In the genomic region with DNA sequence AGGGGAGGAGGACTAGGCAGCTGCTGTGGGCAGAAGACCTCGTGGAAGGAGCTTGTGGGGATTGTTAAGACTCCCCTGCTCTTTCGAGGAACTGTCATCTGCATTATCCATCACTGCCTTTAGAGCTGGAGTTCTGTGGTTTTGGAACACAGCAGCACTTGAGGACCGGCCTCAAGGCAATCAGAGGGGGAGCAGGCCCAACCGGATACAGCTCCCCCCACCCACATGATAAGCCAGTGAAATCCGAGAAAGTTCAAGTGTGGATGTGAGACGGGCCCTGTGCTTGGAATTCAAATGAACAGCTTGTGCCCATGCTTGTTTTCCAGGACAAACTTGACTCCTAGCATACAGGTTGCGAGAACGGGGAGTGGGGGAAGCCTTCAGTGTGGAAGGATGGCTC, we compare ENCODE assay signal across 19 mouse cellular contexts. TPM values are rescaled to one million over a fixed set of nuclear protein-coding genes. Genes with fewer than 3 reads are reported as not detected.
DNase-seq lines count a peak whose midpoint lies in the region; ATAC-seq and TF ChIP-seq lines count a peak whose summit lies in the region.
"Had no signal": no experiment of that assay in that cellular context is flagged by ENCODE, and none has a peak within 500 bp of the region (broad histone marks: within the 10 kb centered on the region; RNA-seq: fewer than 3 reads in every experiment).

No protein-coding gene starts in this region.

- H3K27me3 ChIP-seq in heart, embryonic 16.5 days (ENCODE audit: control insufficient read depth, insufficient read depth, low read length), result no peaks in the 10 kb centered on the region
- no peaks in the 10 kb centered on the region for H3K27me3 ChIP-seq in heart, embryonic 11.5 days (ENCODE audit: control insufficient read depth, insufficient read depth, low read length)
- H3K27me3 ChIP-seq in lung, embryonic 14.5 days (ENCODE audit: insufficient read depth, low read length), result no peaks in the 10 kb centered on the region; the same call in 1 of the 2 replicates
- no peaks in the 10 kb centered on the region for H3K27me3 ChIP-seq in lung, postnatal 0 days (replicated peaks; ENCODE audit: insufficient read depth, low read length)
- no peaks in the 10 kb centered on the region for H3K27me3 ChIP-seq in neural tube, embryonic 15.5 days (replicated peaks)
- H3K27me3 ChIP-seq: hindbrain, embryonic 12.5 days; liver, embryonic 13.5 days; midbrain, embryonic 13.5 days had no signal

- H3K4me2 ChIP-seq in heart, embryonic 16.5 days (ENCODE audit: low read depth, low read length), result no peak overlapping the region
- H3K4me2 ChIP-seq in heart, embryonic 11.5 days, result no peak overlapping the region
- no peak overlapping the region for H3K4me2 ChIP-seq in lung, embryonic 14.5 days
- H3K4me2 ChIP-seq in lung, postnatal 0 days (replicated peaks; ENCODE audit: low read depth, low read length), result no peak overlapping the region
- no peak overlapping the region for H3K4me2 ChIP-seq in neural tube, embryonic 15.5 days
- H3K4me2 ChIP-seq: hindbrain, embryonic 12.5 days; liver, embryonic 13.5 days; midbrain, embryonic 13.5 days had no signal

- no peaks in the 10 kb centered on the region; the same call in 1 of the 2 replicates for H3K9me3 ChIP-seq in heart, embryonic 16.5 days (replicated peaks; ENCODE audit: control insufficient read depth, low read length)
- H3K9me3 ChIP-seq in heart, embryonic 11.5 days (replicated peaks; ENCODE audit: control insufficient read depth, low read length), result no peaks in the 10 kb centered on the region
- H3K9me3 ChIP-seq in lung, embryonic 14.5 days (ENCODE audit: low read depth, low read length), result no peaks in the 10 kb centered on the region
- no peaks in the 10 kb centered on the region for H3K9me3 ChIP-seq in lung, postnatal 0 days (ENCODE audit: low read length)
- H3K9me3 ChIP-seq in neural tube, embryonic 15.5 days (replicated peaks), result no peaks in the 10 kb centered on the region
- H3K9me3 ChIP-seq: hindbrain, embryonic 12.5 days; liver, embryonic 13.5 days; midbrain, embryonic 13.5 days had no signal

- no peak overlapping the region for H3K9ac ChIP-seq in heart, embryonic 16.5 days (ENCODE audit: low read length)
- no peak overlapping the region for H3K9ac ChIP-seq in heart, embryonic 11.5 days (ENCODE audit: low read depth, low read length)
- no peak overlapping the region for H3K9ac ChIP-seq in lung, embryonic 14.5 days
- H3K9ac ChIP-seq in lung, postnatal 0 days (replicated peaks; ENCODE audit: low read depth), result no peak overlapping the region
- no peak overlapping the region for H3K9ac ChIP-seq in neural tube, embryonic 15.5 days (replicated peaks)
- H3K9ac ChIP-seq: forebrain, postnatal 0 days; hindbrain, embryonic 12.5 days; liver, embryonic 13.5 days; midbrain, embryonic 13.5 days had no signal

- H3K4me3 ChIP-seq in heart, embryonic 16.5 days (ENCODE audit: low read length), result no peak overlapping the region
- H3K4me3 ChIP-seq in heart, embryonic 11.5 days (ENCODE audit: low read depth, low read length), result no peak overlapping the region
- H3K4me3 ChIP-seq in lung, embryonic 14.5 days (ENCODE audit: low read depth, low read length), result no peak overlapping the region
- no peak overlapping the region for H3K4me3 ChIP-seq in lung, postnatal 0 days (ENCODE audit: low read depth, low read length)
- H3K4me3 ChIP-seq in neural tube, embryonic 15.5 days (replicated peaks), result no peak overlapping the region
- no peak overlapping the region for H3K4me3 ChIP-seq in left cerebral cortex, adult 2 months
- H3K4me3 ChIP-seq: hindbrain, embryonic 12.5 days; liver, embryonic 13.5 days; megakaryocyte, embryonic 14.5 days; midbrain, embryonic 13.5 days had no signal

- peak; percentile 12 for DNase-seq in embryo, embryonic 10.5 days (ENCODE audit: low spot score)
- no peak for DNase-seq in embryo, embryonic 10 days (ENCODE audit: low spot score)
- peak; percentile 20 for DNase-seq in lung, embryonic 14.5 days
- DNase-seq in lung, postnatal 0 days (ENCODE audit: low spot score), result no peak
- no peak for DNase-seq in left cerebral cortex, adult 2 months (ENCODE audit: extremely low spot score in 1 of 2, low spot score in 2 of 2)
- DNase-seq: adrenal gland, postnatal 25 days; cerebellum, adult 8-10 months; forebrain, postnatal 0 days; gastrocnemius, postnatal 14 days; liver, embryonic 13.5 days; lung, adult 2 months; lung, postnatal 36 days had no signal

- peaks cover 11% of the 10 kb centered on the region for H3K4me1 ChIP-seq in heart, embryonic 16.5 days (ENCODE audit: control insufficient read depth, insufficient read depth, low read length)
- H3K4me1 ChIP-seq in heart, embryonic 11.5 days (ENCODE audit: control insufficient read depth, insufficient read depth, low read length), result peaks cover 6% of the 10 kb centered on the region
- H3K4me1 ChIP-seq in lung, embryonic 14.5 days (ENCODE audit: insufficient read depth), result 0 out of 2 replicates have a peak, but pooled peaks cover 5% of the 10 kb centered on the region
- H3K4me1 ChIP-seq in lung, postnatal 0 days (ENCODE audit: insufficient read depth, low read depth, low read length), result no peaks in the 10 kb centered on the region; the same call in 1 of the 2 replicates
- peaks cover 9% of the 10 kb centered on the region for H3K4me1 ChIP-seq in neural tube, embryonic 15.5 days
- H3K4me1 ChIP-seq: liver, embryonic 13.5 days had no signal

- no peak overlapping the region for H3K27ac ChIP-seq in heart, embryonic 16.5 days (ENCODE audit: low read length)
- no peak overlapping the region for H3K27ac ChIP-seq in heart, embryonic 11.5 days (ENCODE audit: low read depth, low read length)
- H3K27ac ChIP-seq in lung, embryonic 14.5 days (ENCODE audit: low read depth), result no peak overlapping the region
- no peak overlapping the region for H3K27ac ChIP-seq in lung, postnatal 0 days (ENCODE audit: low read length)
- H3K27ac ChIP-seq in neural tube, embryonic 15.5 days (replicated peaks), result no peak overlapping the region
- H3K27ac ChIP-seq in left cerebral cortex, adult 2 months, result no peak overlapping the region
- H3K27ac ChIP-seq: hindbrain, embryonic 12.5 days; liver, embryonic 13.5 days; midbrain, embryonic 13.5 days had no signal

- 27% methylated on average over 8 of the region's 8 CpGs for WGBS in heart, embryonic 16.5 days
- WGBS in heart, embryonic 11.5 days (ENCODE audit: insufficient replicate concordance), result 23% methylated on average over 8 of the region's 8 CpGs
- WGBS in lung, embryonic 14.5 days, result 10% methylated on average over 8 of the region's 8 CpGs
- WGBS in lung, postnatal 0 days, result 28% methylated on average over 8 of the region's 8 CpGs
- 65% methylated on average over 8 of the region's 8 CpGs for WGBS in neural tube, embryonic 15.5 days

- no peaks in the 10 kb centered on the region for H3K36me3 ChIP-seq in heart, embryonic 16.5 days (ENCODE audit: control insufficient read depth, insufficient read depth)
- no peaks in the 10 kb centered on the region for H3K36me3 ChIP-seq in heart, embryonic 11.5 days (ENCODE audit: control insufficient read depth, insufficient read depth, low read length)
- H3K36me3 ChIP-seq in lung, embryonic 14.5 days (ENCODE audit: insufficient read depth), result no peaks in the 10 kb centered on the region
- no peaks in the 10 kb centered on the region for H3K36me3 ChIP-seq in lung, postnatal 0 days (ENCODE audit: insufficient read depth, low read length)
- no peaks in the 10 kb centered on the region for H3K36me3 ChIP-seq in neural tube, embryonic 15.5 days
- H3K36me3 ChIP-seq: hindbrain, embryonic 12.5 days; liver, embryonic 13.5 days; midbrain, embryonic 13.5 days had no signal

- 0 out of 2 replicates have a peak, but pooled peaks have one; percentile 32 for ATAC-seq in heart, embryonic 16.5 days (replicated peaks; ENCODE audit: extremely low read depth, insufficient read depth, low FRiP score)
- ATAC-seq in heart, embryonic 11.5 days (replicated peaks; ENCODE audit: insufficient number of reproducible peaks, low FRiP score, low TSS enrichment), result no peak
- no peak for ATAC-seq in lung, embryonic 14.5 days (ENCODE audit: insufficient read depth)
- ATAC-seq in lung, postnatal 0 days, result no peak
- no peak for ATAC-seq in neural tube, embryonic 15.5 days (ENCODE audit: low FRiP score)
- ATAC-seq: forebrain, postnatal 0 days; midbrain, embryonic 13.5 days had no signal

- TF ChIP-seq EP300 in lung, postnatal 0 days (IDR thresholded peaks at IDR 0.05), result no peak

- TF ChIP-seq CTCF in lung, embryonic 14.5 days (IDR thresholded peaks at IDR 0.05; ENCODE audit: low read depth), result no peak
- no peak for TF ChIP-seq CTCF in lung, postnatal 0 days (IDR thresholded peaks at IDR 0.05)
- TF ChIP-seq CTCF in left cerebral cortex, adult 2 months (IDR thresholded peaks at IDR 0.05), result no peak

- intact Hi-C loops in left cerebral cortex, adult 2 months (cut with DNase I), result no loop called here

RNA-seq across cellular contexts. Expression of a gene that starts 24.1 kb away (rescaled TPM):
- 22.9 and 27.7 TPM in 2 replicates for polyA plus RNA-seq in heart, embryonic 16.5 days (2015; fragmentation: Nextera tagmentation; extraction: Ambion mirVana)
- polyA plus RNA-seq in heart, embryonic 11.5 days (2014; fragmentation: Nextera tagmentation; extraction: Ambion mirVana), result 24.5 and 26.9 TPM in 2 replicates
- 69.7 and 75.7 TPM in 2 replicates for polyA plus RNA-seq in lung, embryonic 14.5 days (2014; fragmentation: Nextera tagmentation; extraction: Ambion mirVana)
- 65.1 and 85.0 TPM in 2 replicates for polyA plus RNA-seq in lung, postnatal 0 days (2015; fragmentation: Nextera tagmentation; extraction: Ambion mirVana)
- 62.9 and 68.5 TPM in 2 replicates for polyA plus RNA-seq in neural tube, embryonic 15.5 days (2015; fragmentation: Nextera tagmentation; extraction: Ambion mirVana)
- total RNA-seq in left cerebral cortex, adult 2 months (2021), result 100 to 1,000 TPM; 118 to 119 TPM
- total RNA-seq: monocyte, adult 5-6 weeks had no signal

Comparison
In these comparisons a context has a peak if more than half of its experiments do, and no peak if none do; other contexts are left out.
1. DNase-seq: peak in embryo, embryonic 10.5 days (single experiment) and lung, embryonic 14.5 days (single experiment); none in embryo, embryonic 10 days (single experiment), lung, postnatal 0 days (single experiment) and left cerebral cortex, adult 2 months (0 of 2).